Mouse (Mus musculus): ENCODE measurements around the gene Znrf3. TPM values are rescaled to one million over a fixed set of nuclear protein-coding genes. Genes with fewer than 3 reads are reported as not detected.

Gene Znrf3
- total RNA-seq, 4 experiments from 2014 or later, result 6.2 to 8.4 (median 7.7) TPM

- DNase-seq (ENCODE audit: low spot score), result no peak
Measured at GRCm38 (mm10) chr11:5242158-5242557, 202.5 kb downstream of the Znrf3 start.

DNA sequence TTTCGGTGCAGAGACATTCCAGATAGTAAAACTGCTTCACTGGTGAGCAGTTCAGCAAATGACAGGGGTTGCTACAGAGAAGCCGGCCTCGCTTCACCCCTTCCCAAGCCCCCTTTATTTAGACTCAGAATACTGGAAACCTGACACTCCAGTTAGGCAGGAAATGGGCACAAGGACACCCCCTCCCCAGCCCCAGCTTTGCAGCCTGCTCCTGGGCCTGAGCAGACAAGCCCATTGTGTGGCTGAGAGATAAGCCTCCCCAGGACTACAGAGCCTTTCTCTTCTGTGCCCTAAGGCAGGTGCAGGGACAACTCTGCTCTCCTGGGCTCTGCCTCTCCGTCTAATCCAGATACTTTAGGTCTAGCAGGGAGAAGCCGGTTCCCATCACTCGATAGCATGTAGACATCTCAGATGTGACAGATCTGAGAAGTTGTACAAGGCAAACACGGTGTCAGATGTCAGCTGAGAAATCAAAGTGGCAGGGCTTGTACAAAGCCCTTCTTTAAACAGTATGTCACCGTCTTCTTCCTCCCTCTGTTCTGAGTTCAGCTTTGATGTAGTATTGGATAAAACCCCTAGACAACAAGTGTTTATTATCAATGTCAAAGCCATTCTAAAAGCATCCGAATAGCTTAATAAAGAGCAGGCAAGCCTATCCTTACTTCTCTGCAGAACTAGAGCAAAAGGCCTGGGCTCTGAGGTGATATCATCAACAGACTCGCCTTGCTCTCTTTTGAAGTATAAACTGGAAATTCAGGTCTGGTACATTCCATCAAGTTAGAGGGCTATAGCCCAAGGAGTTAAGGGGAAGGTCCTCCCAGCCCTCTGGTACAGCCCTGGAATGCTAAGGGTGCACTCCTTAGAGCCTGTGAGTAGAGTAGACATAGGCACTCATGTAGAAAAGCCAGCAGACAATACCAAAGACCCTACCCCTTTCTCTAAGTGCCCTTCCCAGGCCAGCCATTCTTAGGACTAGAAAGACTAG lies 204.6 kb downstream of the Znrf3 start:
- DNase-seq (ENCODE audit: low spot score), result no peak

Other genes with a start within 250 kb of the Znrf3 start
- 100 to 1,000 TPM in 2 of 4 experiments, 10 to 100 TPM in 2; 86.5 to 107 (median 100) TPM for gene Kremen1, start 183.3 kb downstream of the Znrf3 start, total RNA-seq (2022)
- gene Xbp1, start 75.8 kb upstream of the Znrf3 start, total RNA-seq (2022), result 10 to 100 TPM; 53.5 to 76.4 (median 71.0) TPM
- gene Ccdc117, start 97.3 kb upstream of the Znrf3 start, total RNA-seq (2022), result 10 to 100 TPM; 19.8 to 27.1 (median 22.6) TPM
- gene Ankrd36, start 124.8 kb upstream of the Znrf3 start, total RNA-seq (2022), result not detected